Mouse (Mus musculus) heart, embryonic 12.5 days (tissue): ENCODE results near the gene Rab23. TPM values are rescaled to one million over a fixed set of nuclear protein-coding genes. Genes with fewer than 3 reads are reported as not detected.
"Not testable (repeated sequence)": the region's sequence is repeated elsewhere in the genome, so short reads cannot be mapped to it uniquely, and the experiment has no call there.

Experiments used
- ATAC-seq: fragments of 200-750 bp; cut with Nextera tagmentation; 2 replicates; pipeline ENCODE4 v1.8.0; 2017; ENCODE audit warnings: moderate TSS enrichment, moderate library complexity; ENCODE audit not compliant: insufficient number of reproducible peaks, low FRiP score
- H3K27ac ChIP-seq: fragments of 300-500 bp; sonication (generic); 2 replicates; pipeline ENCODE4 v1.5.1; 2016; ENCODE audit warnings: mild to moderate bottlenecking, moderate library complexity; ENCODE audit not compliant: poor library complexity, severe bottlenecking
- H3K27me3 ChIP-seq: fragments of 300-500 bp; sonication (generic); replicated peaks from 2 replicates; pipeline ENCODE4 v1.6.1; 2016; ENCODE audit warnings: mild to moderate bottlenecking, moderate library complexity
- H3K36me3 ChIP-seq: fragments of 300-500 bp; sonication (generic); 2 replicates; pipeline ENCODE4 v1.6.1; 2016; ENCODE audit warnings: mild to moderate bottlenecking, moderate library complexity
- H3K4me1 ChIP-seq: fragments of 300-500 bp; sonication (generic); replicated peaks from 2 replicates; pipeline ENCODE4 v1.6.1; 2016; ENCODE audit warnings: mild to moderate bottlenecking
- H3K4me2 ChIP-seq: fragments of 300-500 bp; sonication (generic); 2 replicates; pipeline ENCODE4 v1.6.1; 2016; ENCODE audit warnings: mild to moderate bottlenecking, moderate library complexity
- H3K4me3 ChIP-seq: fragments of 300-500 bp; sonication (generic); 2 replicates; pipeline ENCODE4 v1.5.1; 2016; ENCODE audit warnings: mild to moderate bottlenecking
- H3K9ac ChIP-seq: fragments of 300-500 bp; sonication (generic); 2 replicates; pipeline ENCODE4 v1.6.1; 2016; ENCODE audit warnings: mild to moderate bottlenecking, moderate library complexity
- H3K9me3 ChIP-seq: fragments of 300-500 bp; sonication (generic); replicated peaks from 2 replicates; pipeline ENCODE4 v1.6.1; 2016; ENCODE audit warnings: mild to moderate bottlenecking, moderate library complexity
- WGBS: fragments of 180-500 bp; shearing (Covaris S2); methylation state at CpG from one replicate; pipeline ENCODE4 v1.1.7; 2016; 5-methylcytosine and 5-hydroxymethylcytosine counted together
- polyA plus RNA-seq: library from polyadenylated mRNA; unstranded; fragments of >200 nt; fragmentation: Nextera tagmentation; extraction: Ambion mirVana; gene quantifications from 2 replicates; pipeline ENCODE4 v1.2.1, GENCODE M21; 2016

Rab23 gene
- polyA plus RNA-seq, 1 experiment from 2014 or later: 18.9 TPM

GRCm38 (mm10) chr1:33733044-33733443, 13.4 kb downstream of the Rab23 start:
- ATAC-seq: no peak
- Histone ChIP-seq H3K27ac (no peak overlapping the region), H3K4me1 (no peaks in the 10 kb centered on the region), H3K4me2 (no peak overlapping the region), H3K9ac (no peak overlapping the region), H3K9me3 (no peaks in the 10 kb centered on the region), H3K27me3 (no peaks in the 10 kb centered on the region), H3K4me3 (no peak overlapping the region), H3K36me3 (peaks cover 76% of the 10 kb centered on the region)
- 91% methylated on average over 9 of the region's 9 CpGs for WGBS

GRCm38 (mm10) chr1:33734001-33734685, 14.5 kb downstream of the Rab23 start:
- H3K4me2 ChIP-seq: no peak overlapping the region
- H3K27ac ChIP-seq: no peak overlapping the region
- WGBS: 72% methylated on average over 5 of the region's 5 CpGs
- H3K9me3 ChIP-seq: no peaks in the 10 kb centered on the region
- H3K36me3 ChIP-seq: peaks cover 77% of the 10 kb centered on the region
- no peak overlapping the region for H3K4me3 ChIP-seq
- H3K4me1 ChIP-seq: no peaks in the 10 kb centered on the region
- no peak overlapping the region for H3K9ac ChIP-seq
- H3K27me3 ChIP-seq: no peaks in the 10 kb centered on the region
- ATAC-seq: no peak

- Histone ChIP-seq H3K9me3 (no peaks in the 10 kb centered on the region), H3K27me3 (no peaks in the 10 kb centered on the region), H3K27ac (no peak overlapping the region), H3K4me2 (no peak overlapping the region), H3K4me1 (no peaks in the 10 kb centered on the region), H3K4me3 (no peak overlapping the region), H3K36me3 (peaks cover 59% of the 10 kb centered on the region), H3K9ac (no peak overlapping the region)
- no peak for ATAC-seq
- 91% methylated on average over 11 of the region's 11 CpGs for WGBS
Observed at GRCm38 (mm10) chr1:33738281-33738680, 18.6 kb downstream of the Rab23 start.

GRCm38 (mm10) chr1:33738681-33739278, 19.1 kb downstream of the Rab23 start:
- H3K4me2 ChIP-seq: no peak overlapping the region
- no peak overlapping the region for H3K4me3 ChIP-seq
- ATAC-seq: no peak
- H3K27me3 ChIP-seq: no peaks in the 10 kb centered on the region
- WGBS: 83% methylated on average over 11 of the region's 11 CpGs
- H3K9me3 ChIP-seq: no peaks in the 10 kb centered on the region
- no peak overlapping the region for H3K27ac ChIP-seq
- H3K36me3 ChIP-seq: peaks cover 56% of the 10 kb centered on the region
- no peak overlapping the region for H3K9ac ChIP-seq
- H3K4me1 ChIP-seq: no peaks in the 10 kb centered on the region

- no peaks in the 10 kb centered on the region for H3K9me3 ChIP-seq
- no peaks in the 10 kb centered on the region for H3K4me1 ChIP-seq
- 34% methylated on average over 12 of the region's 12 CpGs for WGBS
- H3K4me3 ChIP-seq: no peak overlapping the region
- peak; percentile 58; the same call in 1 of the 2 replicates for ATAC-seq
- no peak overlapping the region for H3K4me2 ChIP-seq
- H3K27me3 ChIP-seq: no peaks in the 10 kb centered on the region
- H3K9ac ChIP-seq: no peak overlapping the region
- H3K27ac ChIP-seq: no peak overlapping the region
- peaks cover 54% of the 10 kb centered on the region for H3K36me3 ChIP-seq
Observed at GRCm38 (mm10) chr1:33739302-33739701, 19.6 kb downstream of the Rab23 start.

GRCm38 (mm10) chr1:33742903-33743302, 23.2 kb downstream of the Rab23 start:
- Histone ChIP-seq H3K27ac (no peak overlapping the region), H3K9me3 (no peaks in the 10 kb centered on the region), H3K27me3 (no peaks in the 10 kb centered on the region), H3K4me3 (no peak overlapping the region), H3K9ac (no peak overlapping the region), H3K4me2 (no peak overlapping the region), H3K4me1 (no peaks in the 10 kb centered on the region), H3K36me3 (peaks cover 50% of the 10 kb centered on the region)
- ATAC-seq: no peak
- WGBS: 18% methylated on average over 8 of the region's 8 CpGs

GRCm38 (mm10) chr1:33744815-33745214, 25.1 kb downstream of the Rab23 start:
- ATAC-seq, H3K4me2 ChIP-seq, H3K4me3 ChIP-seq, H3K27ac ChIP-seq, H3K9ac ChIP-seq, H3K4me1 ChIP-seq, H3K9me3 ChIP-seq, H3K27me3 ChIP-seq: not testable (repeated sequence)
- WGBS: 91% methylated on average over 8 of the region's 9 CpGs
- H3K36me3 ChIP-seq: peaks cover 48% of the 10 kb centered on the region

GRCm38 (mm10) chr1:33745901-33746300, 26.2 kb downstream of the Rab23 start:
- no peak overlapping the region for H3K4me3 ChIP-seq
- WGBS: 88% methylated on average over 4 of the region's 4 CpGs
- H3K27me3 ChIP-seq: no peaks in the 10 kb centered on the region
- peak; percentile 62; the same call in 1 of the 2 replicates for ATAC-seq
- no peak overlapping the region for H3K9ac ChIP-seq
- H3K4me1 ChIP-seq: no peaks in the 10 kb centered on the region
- no peaks in the 10 kb centered on the region for H3K9me3 ChIP-seq
- peaks cover 43% of the 10 kb centered on the region for H3K36me3 ChIP-seq
- no peak overlapping the region for H3K27ac ChIP-seq
- H3K4me2 ChIP-seq: no peak overlapping the region

GRCm38 (mm10) chr1:33749109-33749508, 29.4 kb downstream of the Rab23 start:
- ATAC-seq: no peak
- 96% methylated on average over 11 of the region's 11 CpGs for WGBS

GRCm38 (mm10) chr1:33749709-33750108, 30.0 kb downstream of the Rab23 start:
- H3K27me3 ChIP-seq, ATAC-seq: not testable (repeated sequence)
- WGBS: 88% methylated on average over 4 of the region's 4 CpGs

More at GRCm38 (mm10) chr1:33749109-33749508, 29.4 kb downstream of the Rab23 start:
- Histone ChIP-seq H3K27me3 (no peaks in the 10 kb centered on the region), H3K4me1 (0 out of 2 replicates have a peak, but pooled peaks cover 5% of the 10 kb centered on the region), H3K36me3 (peaks cover 47% of the 10 kb centered on the region), H3K9me3 (no peaks in the 10 kb centered on the region), H3K9ac (no peak overlapping the region), H3K27ac (no peak overlapping the region), H3K4me2 (no peak overlapping the region), H3K4me3 (no peak overlapping the region)

GRCm38 (mm10) chr1:33751283-33751682, 31.6 kb downstream of the Rab23 start:
- WGBS: 71% methylated on average over 10 of the region's 10 CpGs
- no peak for ATAC-seq
- H3K9ac ChIP-seq: no peak overlapping the region
- H3K27ac ChIP-seq: no peak overlapping the region
- peaks cover 31% of the 10 kb centered on the region for H3K36me3 ChIP-seq
- no peak overlapping the region for H3K4me2 ChIP-seq
- H3K27me3 ChIP-seq: no peaks in the 10 kb centered on the region
- H3K9me3 ChIP-seq: no peaks in the 10 kb centered on the region
- H3K4me1 ChIP-seq: peaks cover 20% of the 10 kb centered on the region
- no peak overlapping the region for H3K4me3 ChIP-seq

More at GRCm38 (mm10) chr1:33749709-33750108, 30.0 kb downstream of the Rab23 start:
- H3K9ac ChIP-seq, H3K4me2 ChIP-seq, H3K27ac ChIP-seq, H3K4me3 ChIP-seq, H3K9me3 ChIP-seq, H3K4me1 ChIP-seq: not testable (repeated sequence)
- peaks cover 43% of the 10 kb centered on the region for H3K36me3 ChIP-seq
